In the genomic region with DNA sequence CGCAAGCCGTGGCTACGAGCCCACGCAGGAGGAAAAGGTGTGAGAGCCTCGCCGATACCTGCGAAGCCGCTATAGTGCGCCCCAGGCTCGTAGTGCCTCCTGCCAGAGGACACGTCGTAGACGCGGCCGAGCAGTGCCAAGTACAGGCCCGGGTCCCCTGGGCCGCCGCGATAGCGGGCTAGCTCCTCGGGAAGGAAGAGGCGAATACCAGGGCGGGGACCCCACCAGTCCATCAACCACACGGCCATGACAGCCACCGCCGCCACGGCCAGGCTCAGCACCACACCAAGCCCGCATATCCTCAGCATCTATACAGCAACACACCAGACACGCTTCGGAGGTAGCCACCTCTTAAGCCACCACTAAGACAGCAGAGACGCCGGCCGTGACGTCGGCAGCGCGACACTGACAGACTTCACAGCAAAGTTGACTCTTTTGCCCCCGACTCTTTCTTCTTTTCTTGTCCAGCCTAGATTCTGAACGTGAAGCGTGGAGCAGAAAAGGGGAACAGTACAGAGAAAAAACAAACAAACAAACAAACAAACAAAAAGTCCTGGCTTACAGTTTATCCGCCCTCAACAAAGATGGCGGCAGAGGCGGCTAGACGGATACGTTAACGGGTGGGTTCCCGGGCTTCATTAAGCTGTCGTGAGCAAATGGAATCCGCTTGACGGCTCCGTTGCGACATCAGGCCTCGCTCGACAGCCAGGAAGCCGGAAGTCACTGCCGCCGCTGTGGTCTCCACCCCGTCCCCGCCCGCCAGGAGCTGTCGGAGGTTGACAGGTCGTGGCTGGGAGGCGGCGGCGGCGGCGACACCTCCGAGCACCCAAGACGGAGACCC, we compare ENCODE assay signal across 8 mouse cellular contexts. TPM values are rescaled to one million over a fixed set of nuclear protein-coding genes. Genes with fewer than 3 reads are reported as not detected.
DNase-seq lines count a peak whose midpoint lies in the region; ATAC-seq and TF ChIP-seq lines count a peak whose summit lies in the region.

A gene (minus strand): TSS at position 688 of the 841 bp plus-strand sequence.
A gene (plus strand): TSS at position 772 of the 841 bp plus-strand sequence.

- peak; percentile 79 for DNase-seq in Patski (ENCODE audit: low read depth, low spot score)
- peak; percentile 93 to 94 for DNase-seq in cerebellum, postnatal 14 days
- peak; percentile 92 to 93 for DNase-seq in frontal cortex, postnatal 14 days (ENCODE audit: low spot score in 2 of 2)
- DNase-seq in layer of hippocampus, postnatal 25 days (ENCODE audit: extremely low spot score in 1 of 2, low spot score in 1 of 2), result peak; percentile 82 to 85
- peak; percentile 98 for DNase-seq in lung, postnatal 25 days (ENCODE audit: low spot score)
- DNase-seq in retina, embryonic 14.5 days (ENCODE audit: low spot score), result peak; percentile 97
- DNase-seq in thymus, postnatal 4 days, result peak; percentile 94

- TF ChIP-seq CTCF in Patski (IDR thresholded peaks at IDR 0.05), result no peak

- POLR2A ChIA-PET in Patski (lab: Charles Lee), result interaction anchor here (0.6 kb wide), 1 partner anchor 276 kb away, joined by 3 read pairs; no protein-coding TSS in a partner anchor

- in situ Hi-C loops in Patski (cut with MboI; ENCODE audit: low pct_unique_long_range_greater_than_20kb), result no loop called here

- no peaks in the 10 kb centered on the region for H3K36me3 ChIP-seq in hindbrain, embryonic 13.5 days

- H3K4me1 ChIP-seq in hindbrain, embryonic 13.5 days (replicated peaks), result peaks cover 29% of the 10 kb centered on the region

- peak within 1 kb of the TSS; percentile 94 for H3K9ac ChIP-seq in hindbrain, embryonic 13.5 days

- WGBS in hindbrain, embryonic 13.5 days, result under 1% methylated on average over 65 of the region's 69 CpGs

- no peaks in the 10 kb centered on the region for H3K27me3 ChIP-seq in Patski
- H3K27me3 ChIP-seq in hindbrain, embryonic 13.5 days, result no peaks in the 10 kb centered on the region

- H3K9me3 ChIP-seq in hindbrain, embryonic 13.5 days, result no peaks in the 10 kb centered on the region

- peak; percentile 68 for ATAC-seq in Patski
- peak; percentile 93 for ATAC-seq in hindbrain, embryonic 13.5 days (ENCODE audit: low FRiP score)

- H3K4me3 ChIP-seq in hindbrain, embryonic 13.5 days, result peak within 1 kb of the TSS; percentile 99

- peak within 1 kb of the TSS; percentile 83 for H3K4me2 ChIP-seq in hindbrain, embryonic 13.5 days

- peak within 1 kb of the TSS; percentile 96 for H3K27ac ChIP-seq in hindbrain, embryonic 13.5 days

- CTCF ChIA-PET in Patski (lab: Charles Lee), result no interaction called here

RNA-seq across cellular contexts. Expression of the first gene that starts in this region (rescaled TPM):
- polyA plus RNA-seq in Patski (2021), result 9.3 TPM
- polyA plus RNA-seq in hindbrain, embryonic 13.5 days (2015; fragmentation: Nextera tagmentation; extraction: Ambion mirVana), result 7.5 and 8.2 TPM in 2 replicates
- 10 to 100 TPM; 18.6 to 19.8 TPM for total RNA-seq in layer of hippocampus, postnatal 25 days (2021)

RNA-seq across cellular contexts. Expression of the second gene that starts in this region (rescaled TPM):
- polyA plus RNA-seq in Patski (2021), result 19.5 TPM
- 14.0 and 14.2 TPM in 2 replicates for polyA plus RNA-seq in hindbrain, embryonic 13.5 days (2015; fragmentation: Nextera tagmentation; extraction: Ambion mirVana)
- 10 to 100 TPM; 39.6 to 55.0 TPM for total RNA-seq in layer of hippocampus, postnatal 25 days (2021)

Comparison
In these comparisons a context has a peak if more than half of its experiments do, and no peak if none do; other contexts are left out.
1. Peak in every context shown above with its lines: DNase-seq, ATAC-seq, H3K4me3 ChIP-seq and H3K27ac ChIP-seq.